Mouse (Mus musculus): ENCODE results near the gene Tgm2.

- no peak for TF ChIP-seq CTCF (IDR thresholded peaks at IDR 0.05; ENCODE audit: borderline replicate concordance, insufficient read depth, low read length)
- no peak for TF ChIP-seq POLR2A (IDR thresholded peaks at IDR 0.05; ENCODE audit: low read depth, low read length)
Measured at GRCm38 (mm10) chr2:158142981-158143380, 3.3 kb downstream of the Tgm2 start.
